Mouse (Mus musculus): ENCODE measurements around the gene Max.

Gene Max

GRCm38 (mm10) chr12:76923118-76923517 is 38.9 kb downstream of the Max start:
- DNase-seq (ENCODE audit: low read depth in 1 of 2, low spot score in 2 of 2): no peak

GRCm38 (mm10) chr12:76920990-76921389 is 41.0 kb downstream of the Max start:
- no peak for DNase-seq (ENCODE audit: low read depth in 1 of 2, low spot score in 2 of 2)

- DNase-seq (ENCODE audit: low read depth in 1 of 2, low spot score in 2 of 2): no peak
These were observed 41.6 kb downstream of the Max start for GRCm38 (mm10) chr12:76920398-76920797.

- DNase-seq (ENCODE audit: low read depth in 1 of 2, low spot score in 2 of 2): no peak
These were observed 43.1 kb downstream of the Max start for GRCm38 (mm10) chr12:76918855-76919254.

GRCm38 (mm10) chr12:76918113-76918512 is 43.9 kb downstream of the Max start:
- DNase-seq (ENCODE audit: low read depth in 1 of 2, low spot score in 2 of 2): no peak

- no peak for DNase-seq (ENCODE audit: low read depth in 1 of 2, low spot score in 2 of 2)
These were observed 45.8 kb downstream of the Max start for GRCm38 (mm10) chr12:76916163-76916562.

GRCm38 (mm10) chr12:76912193-76912592 is 49.8 kb downstream of the Max start:
- no peak for DNase-seq (ENCODE audit: low read depth in 1 of 2, low spot score in 2 of 2)

- DNase-seq (ENCODE audit: low read depth in 1 of 2, low spot score in 2 of 2): no peak
These were observed 50.8 kb downstream of the Max start for GRCm38 (mm10) chr12:76911171-76911726.

- DNase-seq (ENCODE audit: low read depth in 1 of 2, low spot score in 2 of 2): no peak
These were observed 51.6 kb downstream of the Max start for GRCm38 (mm10) chr12:76910258-76910940.

GRCm38 (mm10) chr12:76909218-76909617 is 52.8 kb downstream of the Max start:
- no peak for DNase-seq (ENCODE audit: low read depth in 1 of 2, low spot score in 2 of 2)

GRCm38 (mm10) chr12:76906278-76906677 is 55.7 kb downstream of the Max start:
- DNase-seq (ENCODE audit: low read depth in 1 of 2, low spot score in 2 of 2): no peak

GRCm38 (mm10) chr12:76901508-76902294 is 60.3 kb downstream of the Max start:
- no peak for DNase-seq (ENCODE audit: low read depth in 1 of 2, low spot score in 2 of 2)

GRCm38 (mm10) chr12:76899261-76899975 is 62.6 kb downstream of the Max start:
- no peak for DNase-seq (ENCODE audit: low read depth in 1 of 2, low spot score in 2 of 2)

- DNase-seq (ENCODE audit: low read depth in 1 of 2, low spot score in 2 of 2): no peak
These were observed 63.9 kb downstream of the Max start for GRCm38 (mm10) chr12:76898141-76898540.

- DNase-seq (ENCODE audit: low read depth in 1 of 2, low spot score in 2 of 2): no peak
These were observed 65.0 kb downstream of the Max start for GRCm38 (mm10) chr12:76897006-76897405.

- no peak for DNase-seq (ENCODE audit: low read depth in 1 of 2, low spot score in 2 of 2)
These were observed 65.4 kb downstream of the Max start for GRCm38 (mm10) chr12:76896566-76896965.

- no peak for DNase-seq (ENCODE audit: low read depth in 1 of 2, low spot score in 2 of 2)
These were observed 66.2 kb downstream of the Max start for GRCm38 (mm10) chr12:76895777-76896176.

- DNase-seq (ENCODE audit: low read depth in 1 of 2, low spot score in 2 of 2): no peak
These were observed 67.0 kb downstream of the Max start for GRCm38 (mm10) chr12:76894792-76895559.

GRCm38 (mm10) chr12:76892910-76893695 is 68.9 kb downstream of the Max start:
- no peak for DNase-seq (ENCODE audit: low read depth in 1 of 2, low spot score in 2 of 2)

- no peak for DNase-seq (ENCODE audit: low read depth in 1 of 2, low spot score in 2 of 2)
These were observed 70.8 kb downstream of the Max start for GRCm38 (mm10) chr12:76891160-76891559.

All from monocyte, adult 2 months (primary cell).